Mouse (Mus musculus) hindbrain, embryonic 15.5 days (tissue): ENCODE measurements around the gene Stxbp1. TPM values are rescaled to one million over a fixed set of nuclear protein-coding genes. Genes with fewer than 3 reads are reported as not detected.

Experiments
- ATAC-seq: fragments of 200-750 bp; cut with Nextera tagmentation; 2 replicates; pipeline ENCODE4 v1.8.0; 2017; ENCODE audit warnings: low read depth, moderate number of reproducible peaks, moderate TSS enrichment; ENCODE audit not compliant: low FRiP score
- H3K27ac ChIP-seq: fragments of 300-500 bp; sonication (generic); replicated peaks from 2 replicates; pipeline ENCODE4 v1.5.1; 2015; ENCODE audit warnings: mild to moderate bottlenecking, inconsistent platforms
- H3K27me3 ChIP-seq: fragments of 300-500 bp; sonication (generic); 2 replicates; pipeline ENCODE4 v1.6.1; 2015; ENCODE audit warnings: control low read depth, inconsistent platforms
- H3K36me3 ChIP-seq: fragments of 300-500 bp; sonication (generic); 2 replicates; pipeline ENCODE4 v1.6.1; 2015; ENCODE audit warnings: control low read depth, inconsistent platforms
- H3K4me1 ChIP-seq: fragments of 300-500 bp; sonication (generic); replicated peaks from 2 replicates; pipeline ENCODE4 v1.6.1; 2015; ENCODE audit warnings: control low read depth, inconsistent platforms
- H3K4me2 ChIP-seq: fragments of 300-500 bp; sonication (generic); 2 replicates; pipeline ENCODE4 v1.6.1; 2015; ENCODE audit warnings: moderate library complexity, mild to moderate bottlenecking, inconsistent platforms
- H3K4me3 ChIP-seq: fragments of 300-500 bp; sonication (generic); 2 replicates; pipeline ENCODE4 v1.5.1; 2015; ENCODE audit warnings: mild to moderate bottlenecking, inconsistent platforms
- H3K9ac ChIP-seq: fragments of 300-500 bp; sonication (generic); 2 replicates; pipeline ENCODE4 v1.6.1; 2015; ENCODE audit warnings: inconsistent platforms
- H3K9me3 ChIP-seq: fragments of 300-500 bp; sonication (generic); 2 replicates; pipeline ENCODE4 v1.6.1; 2016; ENCODE audit warnings: control low read depth, inconsistent platforms
- WGBS: fragments of 180-500 bp; shearing (Covaris S2); methylation state at CpG from one replicate; pipeline ENCODE4 v1.1.7; 2015; 5-methylcytosine and 5-hydroxymethylcytosine counted together
- polyA plus RNA-seq: library from polyadenylated mRNA; unstranded; fragments of >200 nt; fragmentation: Nextera tagmentation; extraction: Ambion mirVana; gene quantifications from 2 replicates; pipeline ENCODE4 v1.2.1, GENCODE M21; 2015

The Stxbp1 gene
- polyA plus RNA-seq, 1 experiment from 2014 or later: 323 TPM

- Histone ChIP-seq H3K36me3 (peaks cover 73% of the 10 kb centered on the region), H3K27me3 (no peaks in the 10 kb centered on the region), H3K4me2 (no peak overlapping the region), H3K27ac (no peak overlapping the region), H3K4me1 (no peaks in the 10 kb centered on the region), H3K9me3 (no peaks in the 10 kb centered on the region), H3K9ac (no peak overlapping the region), H3K4me3 (no peak overlapping the region)
- ATAC-seq: no peak
- WGBS: 94% methylated on average over 14 of the region's 14 CpGs
Observed at GRCm38 (mm10) chr2:32808816-32809566, 38.1 kb downstream of the Stxbp1 start.

DNA sequence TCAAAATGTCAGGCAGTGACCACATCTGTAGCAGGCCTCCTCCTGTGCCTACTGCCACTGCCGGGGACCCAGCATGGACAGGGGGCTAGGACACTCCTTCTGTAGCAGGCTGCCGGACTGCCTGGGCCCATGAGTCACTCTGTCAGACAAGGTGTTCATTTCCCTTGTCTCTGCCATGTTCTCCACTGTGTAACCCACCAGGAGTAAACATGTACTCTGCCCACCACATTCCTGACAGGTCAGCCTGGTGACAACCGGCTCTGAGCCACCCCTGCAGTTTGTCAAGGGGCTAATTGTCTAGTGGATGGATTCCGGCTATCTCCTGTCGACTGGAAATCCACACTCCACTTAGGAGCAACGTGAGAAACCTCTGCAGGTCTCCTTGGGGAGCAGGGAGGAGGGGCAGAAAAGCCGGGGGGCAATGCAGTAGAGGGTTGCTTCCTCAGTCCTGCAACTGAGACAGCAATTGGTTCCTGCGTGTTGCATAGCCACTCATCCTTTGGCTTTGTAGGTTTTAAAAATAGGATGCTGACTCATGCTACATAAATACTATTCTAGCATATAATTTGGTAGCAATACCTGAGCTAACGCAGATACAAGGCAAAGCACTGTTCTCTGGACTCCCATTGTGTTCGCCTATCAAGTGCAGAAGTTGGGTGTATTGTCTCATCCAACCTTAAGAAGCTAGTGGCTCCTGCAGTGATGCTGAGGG is 48.6 kb downstream of the Stxbp1 start:
- Histone ChIP-seq H3K36me3 (peaks cover 91% of the 10 kb centered on the region), H3K9ac (no peak overlapping the region), H3K4me1 (no peaks in the 10 kb centered on the region), H3K4me2 (no peak overlapping the region), H3K4me3 (no peak overlapping the region), H3K27me3 (no peaks in the 10 kb centered on the region), H3K9me3 (no peaks in the 10 kb centered on the region), H3K27ac (no peak overlapping the region)
- ATAC-seq: no peak
- WGBS: 72% methylated on average over 10 of the region's 10 CpGs

DNA sequence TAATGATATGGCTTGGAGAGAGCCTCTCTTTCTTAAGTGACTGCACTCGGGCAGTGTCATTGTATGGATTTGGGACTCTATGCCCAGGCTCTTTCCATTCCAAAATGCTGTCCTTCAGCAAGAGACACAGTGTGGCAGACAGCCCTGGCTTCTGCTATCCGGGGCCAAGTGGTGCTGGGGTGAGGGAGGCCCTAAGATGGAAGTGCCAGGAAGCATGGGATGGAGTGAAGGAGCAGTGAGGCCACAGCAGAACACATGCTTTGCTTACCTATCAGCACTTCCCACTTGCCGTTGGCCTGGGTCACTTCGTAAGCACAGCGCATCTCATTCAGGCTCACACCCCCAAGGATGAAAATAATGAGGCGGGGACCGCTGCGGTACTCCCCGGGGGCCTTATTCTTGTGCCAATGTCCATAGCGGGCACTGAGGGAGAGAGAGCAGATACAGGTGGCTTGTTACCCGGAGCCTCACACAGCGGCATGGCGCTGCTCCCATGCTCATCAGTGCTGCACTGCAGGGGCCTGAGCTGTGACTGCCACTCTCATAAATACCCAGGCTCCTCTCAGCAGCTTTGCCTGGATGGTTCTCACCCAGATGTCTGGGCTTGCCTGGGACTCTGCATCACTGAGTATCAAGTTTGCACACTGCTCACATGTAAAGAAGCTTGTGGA is 51.2 kb downstream of the Stxbp1 start:
- 74% methylated on average over 13 of the region's 13 CpGs for WGBS

DNA sequence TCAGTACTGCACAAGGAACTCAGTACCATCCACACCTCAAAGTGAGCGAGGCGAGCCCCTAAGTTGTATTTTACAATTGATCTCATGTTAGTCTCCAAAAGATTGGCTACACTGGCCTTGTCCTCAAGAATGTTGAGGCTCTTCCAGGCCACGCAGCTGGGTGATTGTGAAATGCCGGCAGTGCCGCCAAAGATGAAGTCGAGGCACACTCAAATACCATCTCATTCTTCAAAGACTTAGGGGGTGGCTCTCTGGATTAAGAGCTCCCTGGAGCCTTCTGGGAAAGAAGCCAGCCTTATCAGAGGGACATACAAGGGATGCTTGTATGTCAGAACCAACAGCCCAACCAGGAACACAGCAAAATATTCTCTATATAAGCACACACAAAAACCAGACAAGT is 55.7 kb downstream of the Stxbp1 start:
- H3K36me3 ChIP-seq: peaks cover 42% of the 10 kb centered on the region
- H3K4me3 ChIP-seq: no peak overlapping the region
- no peaks in the 10 kb centered on the region for H3K4me1 ChIP-seq
- no peak overlapping the region for H3K9ac ChIP-seq
- H3K27ac ChIP-seq: no peak overlapping the region
- ATAC-seq: no peak
- H3K27me3 ChIP-seq: no peaks in the 10 kb centered on the region
- no peaks in the 10 kb centered on the region for H3K9me3 ChIP-seq
- WGBS: 73% methylated on average over 6 of the region's 6 CpGs
- no peak overlapping the region for H3K4me2 ChIP-seq

More for the DNA sequence above, 51.2 kb downstream of the Stxbp1 start:
- H3K27ac ChIP-seq: no peak overlapping the region
- no peak overlapping the region for H3K4me2 ChIP-seq
- ATAC-seq: no peak
- H3K27me3 ChIP-seq: no peaks in the 10 kb centered on the region
- H3K4me3 ChIP-seq: no peak overlapping the region
- no peak overlapping the region for H3K9ac ChIP-seq
- H3K9me3 ChIP-seq: no peaks in the 10 kb centered on the region
- no peaks in the 10 kb centered on the region for H3K4me1 ChIP-seq
- peaks cover 76% of the 10 kb centered on the region for H3K36me3 ChIP-seq

DNA sequence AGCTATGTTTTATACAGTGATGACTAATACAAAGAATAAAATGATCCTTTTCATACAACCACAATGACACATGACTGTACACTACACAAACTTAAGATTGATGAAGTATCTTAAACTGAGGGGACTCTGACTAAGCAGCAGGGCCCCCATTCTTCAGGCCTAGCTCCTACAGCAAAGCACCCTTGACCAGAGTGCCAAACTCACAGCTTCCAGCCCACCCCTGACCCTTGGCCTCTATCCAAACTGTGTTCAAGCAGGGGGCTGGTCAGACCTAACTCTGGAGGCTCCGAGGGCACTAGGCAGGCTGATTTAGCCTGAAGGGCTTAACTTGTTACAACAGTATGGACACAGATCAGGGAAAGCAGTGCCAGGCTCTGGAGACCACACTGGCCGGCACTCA is 58.5 kb downstream of the Stxbp1 start:
- Histone ChIP-seq H3K27me3 (no peaks in the 10 kb centered on the region), H3K4me2 (no peak overlapping the region), H3K36me3 (peaks cover 17% of the 10 kb centered on the region), H3K4me3 (no peak overlapping the region), H3K9me3 (no peaks in the 10 kb centered on the region), H3K9ac (no peak overlapping the region), H3K4me1 (peaks cover 8% of the 10 kb centered on the region; the same call in 1 of the 2 replicates), H3K27ac (no peak overlapping the region)
- no peak for ATAC-seq
- 70% methylated on average over 2 of the region's 2 CpGs for WGBS

GRCm38 (mm10) chr2:32787176-32787575 is 59.9 kb downstream of the Stxbp1 start:
- Histone ChIP-seq H3K36me3 (peaks cover 16% of the 10 kb centered on the region; the same call in 1 of the 2 replicates), H3K4me1 (peaks cover 8% of the 10 kb centered on the region; the same call in 1 of the 2 replicates), H3K9ac (no peak overlapping the region), H3K4me3 (no peak overlapping the region), H3K4me2 (no peak overlapping the region), H3K9me3 (no peaks in the 10 kb centered on the region), H3K27ac (no peak overlapping the region), H3K27me3 (no peaks in the 10 kb centered on the region)
- WGBS: 63% methylated on average over 6 of the region's 6 CpGs
- no peak for ATAC-seq

DNA sequence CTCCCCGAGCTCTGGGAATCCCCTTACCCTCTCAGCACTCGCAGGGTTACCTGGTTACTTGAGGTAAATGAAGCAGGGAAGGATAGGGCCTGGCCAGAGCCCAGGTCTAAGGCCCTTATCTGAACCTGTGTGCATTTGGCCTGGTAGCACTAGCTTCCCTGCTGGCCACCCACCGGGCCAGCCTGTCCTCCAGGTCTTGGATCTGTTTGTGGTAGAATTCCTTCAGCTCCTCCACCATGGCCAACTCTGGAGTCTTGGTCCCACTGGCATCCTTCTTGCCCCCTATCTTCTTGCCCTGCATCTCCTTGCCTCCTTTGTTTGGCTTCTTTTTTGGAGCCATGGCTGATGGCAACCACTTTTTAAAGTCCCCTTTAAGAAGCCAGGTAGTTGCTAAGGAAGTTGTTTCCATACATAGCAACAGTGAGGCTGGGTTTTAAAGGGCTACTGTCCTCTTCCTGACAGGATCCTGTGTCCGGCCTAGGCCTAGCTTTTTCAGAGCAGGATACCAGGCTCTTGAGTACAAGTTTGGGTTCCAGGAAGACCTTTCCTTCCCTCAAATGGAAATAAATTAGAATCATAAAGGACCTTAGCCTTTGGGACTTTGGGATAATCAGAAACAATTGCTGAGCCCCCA is 62.9 kb downstream of the Stxbp1 start, which contains the start of gene Cfap157:
TSS of gene Cfap157 (minus strand) at position 381 of the 634 bp plus-strand sequence.
- Histone ChIP-seq H3K9me3 (no peaks in the 10 kb centered on the region), H3K27me3 (no peaks in the 10 kb centered on the region), H3K4me2 (peak within 1 kb of the TSS; percentile 28), H3K27ac (no peak within 1 kb of the TSS), H3K9ac (no peak within 1 kb of the TSS), H3K4me1 (peaks cover 8% of the 10 kb centered on the region; the same call in 1 of the 2 replicates), H3K4me3 (no peak within 1 kb of the TSS), H3K36me3 (no peaks in the 10 kb centered on the region)
- 63% methylated on average over 4 of the region's 4 CpGs for WGBS
- ATAC-seq: no peak

GRCm38 (mm10) chr2:32781710-32782109 is 65.3 kb downstream of the Stxbp1 start:
- Histone ChIP-seq H3K9me3 (no peaks in the 10 kb centered on the region), H3K4me3 (no peak overlapping the region), H3K36me3 (no peaks in the 10 kb centered on the region), H3K27me3 (no peaks in the 10 kb centered on the region), H3K9ac (no peak overlapping the region), H3K4me1 (peaks cover 8% of the 10 kb centered on the region; the same call in 1 of the 2 replicates), H3K4me2 (no peak overlapping the region), H3K27ac (no peak overlapping the region)
- WGBS: 73% methylated on average over 6 of the region's 6 CpGs
- ATAC-seq: no peak

- WGBS: 91% methylated on average over 6 of the region's 6 CpGs
- Histone ChIP-seq H3K27ac (no peak overlapping the region), H3K4me1 (peaks cover 21% of the 10 kb centered on the region), H3K4me3 (no peak overlapping the region), H3K36me3 (no peaks in the 10 kb centered on the region), H3K9me3 (no peaks in the 10 kb centered on the region), H3K9ac (no peak overlapping the region), H3K4me2 (no peak overlapping the region), H3K27me3 (no peaks in the 10 kb centered on the region)
- no peak for ATAC-seq
Observed at GRCm38 (mm10) chr2:32779714-32780113, 67.3 kb downstream of the Stxbp1 start.

- H3K4me3 ChIP-seq: no peak overlapping the region
- H3K9ac ChIP-seq: no peak overlapping the region
- H3K27me3 ChIP-seq: no peaks in the 10 kb centered on the region
- H3K4me2 ChIP-seq: no peak overlapping the region
- H3K4me1 ChIP-seq: peaks cover 19% of the 10 kb centered on the region
- no peak overlapping the region for H3K27ac ChIP-seq
- H3K9me3 ChIP-seq: no peaks in the 10 kb centered on the region
- 11% methylated on average over 8 of the region's 8 CpGs for WGBS
- no peaks in the 10 kb centered on the region for H3K36me3 ChIP-seq
- ATAC-seq: no peak
Observed at GRCm38 (mm10) chr2:32779131-32779530, 67.9 kb downstream of the Stxbp1 start.

DNA sequence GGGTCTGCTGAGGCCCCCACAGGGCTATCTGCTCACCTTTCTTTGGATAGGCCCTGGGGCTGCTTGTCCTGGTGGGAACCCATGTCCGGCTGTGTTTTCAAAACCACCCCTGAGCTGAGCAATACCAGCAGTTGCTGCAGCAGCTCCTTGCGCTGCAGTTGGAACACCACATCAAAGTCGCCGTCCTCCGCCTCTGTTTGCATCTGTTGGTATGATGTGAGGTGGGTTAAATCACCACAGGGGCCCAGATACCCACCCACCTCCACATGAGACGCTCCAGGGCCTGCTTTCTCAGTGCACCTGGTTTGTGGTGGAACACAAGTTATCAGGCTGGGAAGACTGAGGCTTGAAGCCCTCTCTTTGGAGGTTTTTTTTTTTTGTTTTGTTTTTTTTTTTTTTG is 69.0 kb downstream of the Stxbp1 start:
- no peak overlapping the region for H3K4me2 ChIP-seq
- no peak overlapping the region for H3K4me3 ChIP-seq
- no peak overlapping the region for H3K27ac ChIP-seq
- no peaks in the 10 kb centered on the region for H3K27me3 ChIP-seq
- 91% methylated on average over 6 of the region's 6 CpGs for WGBS
- no peak overlapping the region for H3K9ac ChIP-seq
- no peak for ATAC-seq
- H3K36me3 ChIP-seq: no peaks in the 10 kb centered on the region
- no peaks in the 10 kb centered on the region for H3K9me3 ChIP-seq
- peaks cover 15% of the 10 kb centered on the region for H3K4me1 ChIP-seq
